Mouse (Mus musculus) T-cell, adult 2 months (primary cell): ENCODE data around the gene Fam83f.
A peak's percentile ranks its signal among the peaks of the same experiment; 100 is the strongest.
"Not testable (repeated sequence)": the region's sequence is repeated elsewhere in the genome, so short reads cannot be mapped to it uniquely, and the experiment has no call there.

Experiments
- DNase-seq: peaks from one replicate; pipeline ENCODE4 v3.0.0; 2022; ENCODE audit warnings: low spot score

Gene Fam83f

GRCm38 (mm10) chr15:80706596-80706995, 34.9 kb downstream of the Fam83f start:
- no peak for DNase-seq

DNA sequence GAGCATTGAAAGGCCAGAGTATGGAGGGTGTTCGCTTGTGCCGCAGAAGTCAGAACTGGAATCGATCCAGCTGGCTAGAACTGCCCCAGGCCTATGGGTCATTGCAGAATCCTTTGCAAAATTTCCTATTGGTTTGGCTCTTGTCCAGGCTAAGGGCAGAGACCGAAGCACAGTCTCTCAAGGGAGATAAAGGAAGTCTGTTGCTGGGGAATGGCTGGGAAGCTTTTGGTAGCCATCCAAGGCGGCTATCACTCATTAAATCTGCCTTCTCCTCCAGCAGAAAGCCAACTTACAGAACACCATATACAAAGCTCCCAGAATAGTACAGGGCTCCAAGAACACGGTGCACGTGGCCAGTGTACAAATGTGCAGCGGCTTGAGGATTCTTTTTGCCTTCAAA, 35.4 kb downstream of the Fam83f start:
- DNase-seq = no peak

DNA sequence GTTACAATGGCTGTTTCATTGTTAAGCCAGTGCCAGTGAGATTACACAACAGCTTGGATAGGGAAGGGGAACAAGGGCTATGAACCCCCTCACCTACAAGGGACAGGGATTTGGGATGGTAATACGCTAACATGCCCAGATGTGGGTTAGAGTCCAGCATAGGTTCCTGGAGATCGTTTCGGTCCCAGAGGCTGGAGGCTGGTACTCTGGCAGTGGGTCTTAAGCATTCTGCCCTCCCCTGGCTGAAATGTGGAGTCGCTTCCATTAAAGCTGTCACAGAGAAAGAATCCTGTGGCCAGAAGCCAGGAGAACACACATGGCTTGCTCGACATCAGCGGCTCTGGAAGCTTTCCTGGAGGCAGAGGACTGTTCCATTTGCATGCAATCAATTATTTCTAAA, 37.9 kb downstream of the Fam83f start:
- no peak for DNase-seq

DNA sequence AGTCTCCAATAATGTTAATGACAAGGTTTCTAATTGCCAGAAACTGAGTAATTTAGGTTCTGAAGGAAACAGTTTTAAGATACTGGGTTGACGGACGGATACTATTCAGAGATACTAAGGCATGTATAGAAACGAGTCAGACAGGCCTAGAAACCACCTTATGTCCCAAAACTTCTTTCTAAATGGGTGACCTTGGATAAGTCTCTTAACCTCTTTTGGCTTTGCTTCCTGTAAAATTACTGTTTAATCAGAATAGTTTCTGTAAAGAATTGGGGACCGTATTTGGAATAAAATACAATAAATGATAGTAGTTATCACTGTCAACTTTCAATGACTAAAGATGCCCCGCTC, 38.6 kb downstream of the Fam83f start:
- DNase-seq = no peak

DNA sequence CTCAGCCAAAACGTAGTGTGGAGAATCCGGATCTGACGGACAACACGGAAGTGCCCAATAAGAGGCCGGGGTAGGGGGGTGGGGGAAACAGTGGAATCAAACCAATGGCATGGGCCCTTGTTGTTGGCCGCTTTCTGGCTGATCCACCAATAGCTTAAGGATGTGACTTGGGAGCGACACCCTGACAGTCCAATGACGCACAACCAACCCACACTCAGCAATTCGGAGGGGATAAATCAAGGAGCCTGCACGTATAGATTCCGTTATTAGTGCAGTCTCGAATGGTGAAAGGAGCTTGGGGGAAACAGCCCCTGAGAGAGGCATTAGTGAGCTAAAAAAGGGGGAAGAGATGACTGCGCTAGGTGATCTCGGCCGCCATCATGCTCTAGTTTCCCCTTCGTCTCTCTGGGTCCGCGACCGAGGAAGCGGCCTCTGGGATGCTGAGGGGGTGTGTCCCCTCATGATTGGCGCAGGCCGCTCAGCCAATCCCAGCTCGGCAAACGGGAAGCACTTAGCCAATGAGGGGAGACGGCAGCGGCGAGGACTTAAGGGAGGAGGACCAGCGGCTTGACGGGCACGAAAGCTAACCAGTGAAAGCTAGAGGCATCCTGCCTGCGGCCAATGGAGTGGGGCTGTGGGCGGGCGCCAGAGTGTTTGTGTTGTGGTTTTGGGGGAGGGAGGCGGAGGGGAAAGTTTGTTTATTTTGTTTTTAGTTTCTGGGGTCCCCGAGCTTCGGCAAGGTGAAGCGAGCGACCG, 39.1 kb downstream of the Fam83f start, which contains the start of gene Tnrc6b:
TSS of gene Tnrc6b (plus strand) at position 706 of the 756 bp plus-strand sequence.
- peak; percentile 99 for DNase-seq

DNA sequence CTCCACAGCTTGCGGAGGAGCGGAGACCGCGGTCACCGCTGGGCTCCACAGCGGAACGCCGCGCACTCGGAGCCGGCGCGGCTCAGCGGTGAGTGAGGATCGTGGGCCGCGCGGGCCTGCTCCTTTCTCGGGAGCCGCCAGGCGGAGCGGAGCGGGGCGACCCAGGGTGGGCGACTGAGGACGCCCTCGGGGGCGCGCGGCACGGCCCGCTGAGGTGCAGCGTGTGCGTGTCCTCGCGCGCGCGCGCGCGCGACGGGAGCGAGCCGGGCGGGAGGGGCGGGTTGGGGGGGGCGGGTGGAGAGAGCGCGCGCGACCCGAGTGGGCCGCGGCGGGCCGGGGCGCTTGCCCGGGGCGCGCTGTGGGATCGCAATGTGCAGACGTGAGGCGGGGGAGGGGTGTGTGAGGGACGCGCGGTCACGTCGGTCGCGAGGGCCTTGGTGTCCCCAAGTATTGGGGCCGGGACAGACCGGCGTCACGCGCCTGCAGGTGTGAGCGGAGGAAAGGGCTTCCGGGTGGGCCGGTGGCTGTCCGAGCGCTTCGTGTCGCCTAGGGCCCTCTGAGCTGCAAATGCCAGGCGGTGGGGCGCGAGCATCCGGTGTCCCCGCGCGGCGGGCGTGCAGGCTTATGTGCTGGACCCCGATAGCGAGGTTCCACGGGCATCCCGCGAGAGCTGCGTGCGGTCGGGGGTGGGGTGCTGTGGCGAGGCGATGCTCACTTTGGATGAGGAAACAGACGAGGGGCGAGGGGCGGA, 39.9 kb downstream of the Fam83f start:
- DNase-seq = peak; percentile 73

- DNase-seq = no peak
These were observed 42.7 kb downstream of the Fam83f start for GRCm38 (mm10) chr15:80714299-80714698.

DNA sequence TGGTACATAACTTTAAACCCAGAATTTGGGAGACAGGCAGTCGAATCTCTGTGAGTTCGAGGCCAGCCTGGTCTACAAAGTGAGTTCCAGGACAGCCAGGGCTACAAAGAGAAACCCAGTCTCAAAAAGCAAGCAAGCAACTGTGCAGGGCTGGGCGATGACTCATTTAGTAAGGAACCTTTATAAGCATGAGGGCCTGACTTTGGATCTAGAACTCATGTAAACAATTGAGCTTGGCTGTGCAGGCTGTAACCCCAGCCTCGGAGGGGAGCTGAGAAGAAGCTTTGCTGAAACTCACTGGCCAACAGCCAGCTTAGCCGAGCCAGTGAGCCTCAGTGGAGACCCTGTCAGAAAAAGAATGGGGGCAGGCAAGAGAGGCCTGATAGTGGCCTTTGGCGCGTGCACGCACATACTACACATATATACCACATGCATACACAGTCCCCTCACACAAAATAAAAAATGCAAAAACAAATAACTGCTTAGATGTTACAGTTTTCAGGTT, 45.0 kb downstream of the Fam83f start:
- no peak for DNase-seq

- no peak for DNase-seq
These were observed 45.8 kb downstream of the Fam83f start for GRCm38 (mm10) chr15:80717431-80717830.

GRCm38 (mm10) chr15:80720249-80720648, 48.6 kb downstream of the Fam83f start:
- no peak for DNase-seq

DNA sequence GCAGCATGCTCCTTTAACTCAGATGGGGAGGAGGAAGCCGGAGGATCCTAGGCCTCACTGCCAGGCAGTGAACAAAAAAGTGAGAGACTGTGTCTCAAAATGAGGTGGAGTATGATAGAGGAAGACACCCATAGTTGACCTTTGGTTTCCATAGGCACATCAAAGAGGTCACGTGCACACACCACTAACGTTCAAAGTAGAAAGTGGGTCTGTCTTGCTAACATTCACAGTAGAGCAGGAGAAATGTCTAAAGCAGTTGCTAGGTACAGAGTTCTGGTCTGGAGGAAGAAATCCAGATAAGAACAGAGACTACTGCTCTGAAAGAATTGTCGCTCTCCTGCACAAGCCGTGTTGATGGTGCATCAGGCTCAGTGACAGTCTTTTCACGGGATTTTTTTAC, 50.2 kb downstream of the Fam83f start:
- DNase-seq = no peak

GRCm38 (mm10) chr15:80722366-80722765, 50.7 kb downstream of the Fam83f start:
- no peak for DNase-seq

DNA sequence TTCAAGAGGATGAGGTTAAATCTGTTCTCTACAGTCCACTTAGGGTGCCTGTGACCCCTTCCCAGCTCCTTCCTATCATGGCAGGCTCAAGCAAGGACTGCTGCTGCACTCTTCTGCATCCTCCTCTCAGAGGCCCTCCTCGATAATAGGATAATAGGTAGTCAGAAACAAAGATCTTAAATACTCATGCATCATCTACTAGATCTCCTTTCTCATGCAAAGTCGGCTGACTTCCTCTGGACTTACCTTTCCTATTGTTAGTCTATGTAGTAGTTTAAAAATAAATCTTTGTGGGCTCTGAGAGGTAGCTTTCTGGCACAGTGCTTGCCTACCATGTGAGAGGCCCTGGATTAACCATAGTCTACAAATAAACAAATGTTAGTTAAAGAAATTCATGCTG, 57.8 kb downstream of the Fam83f start:
- no peak for DNase-seq

DNA sequence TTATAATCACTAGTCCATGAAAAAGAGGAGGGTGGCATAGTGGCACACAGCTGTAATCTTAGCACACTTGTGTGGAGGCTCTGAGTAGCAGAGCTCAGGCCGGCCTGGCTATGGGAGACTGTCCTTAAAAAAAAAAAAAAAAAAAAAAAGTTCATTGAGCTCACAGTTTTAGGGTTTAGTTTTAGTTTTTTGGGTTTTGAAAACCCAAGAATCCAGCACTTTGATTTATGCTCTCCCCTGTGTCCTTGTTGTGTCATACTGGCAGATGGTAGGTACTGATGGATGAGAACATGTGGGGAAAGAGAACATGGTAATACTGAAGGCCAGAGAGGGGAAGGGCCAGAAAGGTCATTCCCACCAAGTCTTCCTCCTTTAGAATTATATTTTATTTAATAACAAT, 59.4 kb downstream of the Fam83f start:
- no peak for DNase-seq

- DNase-seq = no peak
These were observed 59.9 kb downstream of the Fam83f start for GRCm38 (mm10) chr15:80731511-80731910.

DNA sequence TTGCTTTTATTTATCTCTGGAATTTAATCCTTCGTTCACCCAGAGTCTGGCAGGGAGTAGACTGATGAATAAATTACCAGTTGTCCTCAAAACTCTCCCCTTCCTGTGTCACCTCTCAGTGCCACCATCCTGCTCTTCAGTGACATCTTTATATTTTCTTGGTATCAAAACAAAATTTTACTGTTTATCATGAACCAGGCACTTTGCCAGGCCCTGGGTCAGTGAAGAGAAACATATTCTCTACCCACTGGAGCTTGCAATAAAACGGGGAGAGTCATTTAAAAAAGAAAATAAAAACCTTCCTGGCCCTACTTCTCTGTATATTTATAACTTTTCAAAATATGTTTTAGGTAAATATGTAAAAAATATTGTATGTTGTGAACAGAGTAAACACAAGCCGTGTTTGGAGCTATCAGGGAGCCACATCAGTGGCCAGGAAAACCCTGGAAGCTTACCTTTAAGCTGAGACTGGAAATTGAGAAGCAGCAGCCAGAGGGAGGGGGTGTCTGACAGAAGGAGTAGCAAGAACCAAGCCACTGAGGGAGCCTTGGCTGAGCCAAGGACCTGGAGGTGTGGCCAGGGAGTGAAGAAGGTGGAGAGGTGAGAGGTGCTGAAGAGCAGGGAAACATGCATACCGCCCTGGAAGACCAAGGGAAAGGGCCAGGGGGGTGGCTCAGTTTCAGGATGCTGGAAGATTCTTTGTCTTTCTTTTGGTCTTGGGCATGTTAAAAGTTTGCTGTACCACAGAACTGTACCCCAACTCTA, 60.8 kb downstream of the Fam83f start:
- DNase-seq = no peak

DNA sequence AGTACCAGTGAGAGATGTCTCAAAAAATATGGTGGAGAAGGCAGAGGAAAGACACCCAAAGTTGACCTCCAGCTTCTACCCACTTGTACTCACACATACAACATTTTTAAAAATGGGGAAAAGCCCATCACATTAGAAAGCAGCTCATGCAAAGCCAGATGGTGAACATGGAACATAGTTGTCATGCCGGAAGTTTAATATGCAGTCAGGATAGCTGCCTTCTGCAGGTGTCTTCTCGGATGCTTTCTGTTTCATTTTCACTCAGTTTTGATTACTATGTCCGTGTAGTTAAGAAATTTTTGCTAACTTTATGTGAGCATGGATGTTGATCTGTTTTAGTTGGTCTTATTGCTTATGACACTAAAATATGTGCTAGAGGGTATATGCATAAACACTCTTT, 63.7 kb downstream of the Fam83f start:
- DNase-seq = peak; percentile 55

DNA sequence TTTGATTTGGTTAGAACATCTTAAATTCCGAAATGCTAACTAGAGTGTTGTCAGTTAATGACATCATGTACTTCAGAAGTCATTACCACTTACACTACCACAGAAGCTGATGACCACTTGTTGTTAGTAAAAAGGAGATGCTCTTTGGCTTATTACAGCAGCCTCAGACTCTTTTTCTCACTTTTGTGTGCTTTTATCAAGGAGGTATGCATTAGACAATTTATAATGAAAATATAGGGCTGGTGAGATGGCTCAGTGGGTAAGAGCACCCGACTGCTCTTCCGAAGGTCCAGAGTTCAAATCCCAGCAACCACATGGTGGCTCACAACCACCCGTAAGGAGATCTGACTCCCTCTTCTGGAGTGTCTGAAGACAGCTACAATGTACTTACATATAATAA, 64.1 kb downstream of the Fam83f start:
- not testable (repeated sequence) for DNase-seq

DNA sequence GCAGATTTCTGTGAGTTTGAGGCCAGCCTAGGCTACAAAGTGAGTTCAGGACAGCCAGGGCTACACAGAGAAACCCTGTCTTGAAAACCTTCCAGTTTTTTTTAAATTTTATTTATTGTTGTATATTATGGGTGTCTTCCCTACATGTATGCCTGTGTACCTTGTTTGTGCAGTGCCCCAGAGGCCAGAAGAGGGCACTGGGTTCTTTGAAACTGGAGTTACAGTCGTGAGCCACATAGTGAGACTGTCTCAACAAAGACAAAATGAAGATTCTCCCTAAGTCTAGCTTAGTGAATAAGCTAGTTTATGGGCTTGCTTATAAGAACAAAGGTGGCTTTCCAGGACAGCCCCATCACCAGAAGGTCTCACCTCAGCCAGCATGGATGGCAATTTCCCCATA, 64.9 kb downstream of the Fam83f start:
- peak; percentile 55 for DNase-seq

- DNase-seq = no peak
These were observed 66.6 kb downstream of the Fam83f start for GRCm38 (mm10) chr15:80738244-80738643.

DNA sequence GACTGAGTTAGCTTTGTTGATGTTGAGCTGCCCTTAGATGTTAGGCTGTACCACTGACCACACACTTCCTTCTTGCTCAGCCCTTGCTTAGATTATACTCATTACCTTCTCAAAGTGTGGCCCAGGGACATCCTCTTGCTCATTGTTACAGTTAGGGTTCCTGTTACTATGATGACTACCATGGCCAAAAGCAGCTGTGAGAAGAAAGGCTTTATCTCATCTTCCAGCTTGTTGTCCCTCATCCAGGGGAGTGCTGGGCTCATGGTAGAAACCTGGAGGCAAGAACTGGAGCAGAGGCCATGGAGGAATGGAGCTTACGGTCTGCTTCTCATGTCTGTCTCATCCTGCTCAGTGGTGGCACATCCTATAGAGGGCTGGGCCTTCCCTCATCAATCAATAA, 68.3 kb downstream of the Fam83f start:
- DNase-seq = peak; percentile 41

- DNase-seq = peak; percentile 61
These were observed 70.2 kb downstream of the Fam83f start for GRCm38 (mm10) chr15:80741836-80742235.
